Mouse (Mus musculus) heart, adult 2 months (tissue): ENCODE measurements around the gene Dhx58.

Experiments
- CTCF ChIP-seq: fragments of 200-600 bp; IDR thresholded peaks from 2 replicates; pipeline ENCODE4 v1.8.1; 2022; ENCODE audit warnings: antibody characterized with exemption, mild to moderate bottlenecking, moderate library complexity
- EP300 ChIP-seq: fragments of 200-500 bp; IDR thresholded peaks from 2 replicates; pipeline ENCODE4 v1.6.1; 2011; ENCODE audit warnings: low read depth, low read length, control low read depth; ENCODE audit not compliant: insufficient read depth
- POLR2A ChIP-seq: fragments of 200-500 bp; IDR thresholded peaks from 2 replicates; pipeline ENCODE4 v1.6.1; 2011; ENCODE audit warnings: mild to moderate bottlenecking, low read depth, low read length, control low read depth; ENCODE audit not compliant: insufficient read depth

GRCm38 (mm10) chr11:100713735-100714533, 9.9 kb upstream of the Dhx58 start, which contains the start of gene Hspb9:
- TF ChIP-seq CTCF: no peak
- peak; percentile 83 for TF ChIP-seq POLR2A
- TF ChIP-seq EP300: 0 out of 2 replicates have a peak, but pooled peaks have one; percentile 10
